Mouse (Mus musculus) spleen, adult 2 months (tissue): Measurements from ENCODE around the gene Alg9.

ENCODE experiments used
- CTCF ChIP-seq: fragments of 200-500 bp; IDR thresholded peaks from 2 replicates; pipeline ENCODE4 v1.5.1; 2011; ENCODE audit warnings: mild to moderate bottlenecking, inconsistent platforms; ENCODE audit not compliant: insufficient read depth, insufficient read length, insufficient replicate concordance; ENCODE audit errors: extremely low read depth
- POLR2A ChIP-seq: fragments of 200-500 bp; IDR thresholded peaks from 2 replicates; pipeline ENCODE4 v1.6.1; 2011; ENCODE audit warnings: low read depth, low read length, inconsistent platforms

- TF ChIP-seq CTCF, result no peak
- no peak for TF ChIP-seq POLR2A
These were observed 28.3 kb downstream of the Alg9 start for GRCm38 (mm10) chr9:50803055-50803671.
